Mouse (Mus musculus) forebrain, postnatal 0 days (tissue): ENCODE measurements around the gene Svop. TPM values are rescaled to one million over a fixed set of nuclear protein-coding genes. Genes with fewer than 3 reads are reported as not detected.

Experiments used
- ATAC-seq: fragments of 200-750 bp; cut with Nextera tagmentation; 2 replicates; pipeline ENCODE4 v1.8.0; 2017; ENCODE audit warnings: mild to moderate bottlenecking, moderate library complexity
- DNase-seq: peaks from one replicate; pipeline ENCODE4 v3.0.0-alpha.2; 2015
- H3K27ac ChIP-seq: fragments of 300-500 bp; sonication (generic); 2 replicates; pipeline ENCODE4 v1.5.1; 2014; ENCODE audit warnings: low read depth, mild to moderate bottlenecking, antibody characterized with exemption, low read length, moderate library complexity, mixed read lengths
- H3K27me3 ChIP-seq: fragments of 300-500 bp; sonication (generic); 2 replicates; pipeline ENCODE4 v1.6.1; 2014; ENCODE audit warnings: mild to moderate bottlenecking, low read length, mixed read lengths; ENCODE audit not compliant: insufficient read depth
- H3K36me3 ChIP-seq: fragments of 300-500 bp; sonication (generic); 2 replicates; pipeline ENCODE4 v1.6.1; 2014; ENCODE audit warnings: mild to moderate bottlenecking, moderate library complexity; ENCODE audit not compliant: insufficient read depth
- H3K4me1 ChIP-seq: fragments of 300-500 bp; sonication (generic); 2 replicates; pipeline ENCODE4 v1.6.1; 2014; ENCODE audit warnings: antibody characterized with exemption; ENCODE audit not compliant: insufficient read depth
- H3K4me2 ChIP-seq: fragments of 300-500 bp; sonication (generic); 2 replicates; pipeline ENCODE4 v1.6.1; 2014; ENCODE audit warnings: low read depth, mild to moderate bottlenecking, moderate library complexity
- H3K4me3 ChIP-seq: fragments of 300-500 bp; sonication (generic); 2 replicates; pipeline ENCODE4 v1.5.1; 2014; ENCODE audit warnings: low read depth, low read length, mixed read lengths
- H3K9ac ChIP-seq: fragments of 300-500 bp; sonication (generic); 2 replicates; pipeline ENCODE4 v1.6.1; 2014; ENCODE audit warnings: mild to moderate bottlenecking
- H3K9me3 ChIP-seq: fragments of 300-500 bp; sonication (generic); 2 replicates; pipeline ENCODE4 v1.6.1; 2016; ENCODE audit warnings: low read length
- CTCF ChIP-seq: sonication (generic); IDR thresholded peaks from 2 replicates; pipeline ENCODE4 v1.5.1; 2016; ENCODE audit warnings: antibody characterized with exemption, control low read depth, low read depth
- WGBS: fragments of 180-500 bp; shearing (Covaris S2); extraction: QIAGEN DNeasy Blood & Tissue Kit; methylation state at CpG from one replicate; pipeline ENCODE4 v1.1.7; 2014; 5-methylcytosine and 5-hydroxymethylcytosine counted together
- polyA plus RNA-seq: library from polyadenylated mRNA; unstranded; fragments of >200 nt; fragmentation: Nextera tagmentation; extraction: Ambion mirVana; gene quantifications from 2 replicates; pipeline ENCODE4 v1.2.1, GENCODE M21; 2015
- total RNA-seq: library from RNA; depleted of rRNA; stranded (reverse); fragments of >200 nt; gene quantifications from 2 replicates; pipeline ENCODE4 v1.2.3, GENCODE M21; 2014; rRNA removed

Gene Svop
- total and polyA plus RNA-seq, 2 experiments from 2014 or later = 97.5 to 177 TPM

DNA sequence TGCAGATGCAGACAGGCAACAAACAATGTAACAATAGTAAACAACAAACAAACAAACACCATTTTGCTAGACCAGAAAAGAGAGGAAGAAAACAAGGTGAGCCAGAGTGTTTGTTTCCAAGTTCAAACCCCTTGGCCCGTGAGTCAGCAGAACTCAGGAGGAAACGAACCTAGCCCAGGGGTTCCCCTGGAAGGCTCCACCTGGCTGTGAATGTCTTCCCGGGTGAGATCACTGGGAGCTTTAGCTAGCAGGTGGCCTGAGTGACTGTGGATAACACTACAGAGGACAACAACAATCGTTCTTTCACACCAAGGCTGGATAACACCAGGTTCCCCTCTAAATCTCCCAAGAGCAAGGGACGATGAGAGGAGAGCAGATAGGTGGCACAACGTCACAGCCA lies 110.2 kb downstream of the Svop start:
- H3K27me3 ChIP-seq = no peaks in the 10 kb centered on the region
- TF ChIP-seq CTCF = no peak
- H3K36me3 ChIP-seq = peaks cover 10% of the 10 kb centered on the region
- H3K9ac ChIP-seq = no peak overlapping the region
- no peak overlapping the region for H3K4me2 ChIP-seq
- WGBS = 88% methylated on average over 6 of the region's 6 CpGs
- no peak overlapping the region for H3K4me3 ChIP-seq
- DNase-seq (no peak), ATAC-seq (no peak)
- no peaks in the 10 kb centered on the region for H3K4me1 ChIP-seq
- no peak overlapping the region for H3K27ac ChIP-seq
- H3K9me3 ChIP-seq = no peaks in the 10 kb centered on the region

- ATAC-seq (no peak), DNase-seq (no peak)
- TF ChIP-seq CTCF = no peak
- Histone ChIP-seq H3K9ac (no peak overlapping the region), H3K4me3 (no peak overlapping the region), H3K27ac (no peak overlapping the region), H3K4me1 (no peaks in the 10 kb centered on the region), H3K36me3 (peaks cover 9% of the 10 kb centered on the region), H3K4me2 (no peak overlapping the region), H3K27me3 (no peaks in the 10 kb centered on the region), H3K9me3 (no peaks in the 10 kb centered on the region)
- WGBS = 85% methylated on average over 1 of the region's 1 CpGs
Observed at GRCm38 (mm10) chr5:113980511-113980910, 110.9 kb downstream of the Svop start.

GRCm38 (mm10) chr5:113977309-113977708 lies 114.1 kb downstream of the Svop start:
- ATAC-seq = no peak
- no peak overlapping the region for H3K4me3 ChIP-seq
- no peak overlapping the region for H3K4me2 ChIP-seq
- peaks cover 9% of the 10 kb centered on the region for H3K36me3 ChIP-seq
- no peak for DNase-seq
- WGBS = 86% methylated on average over 8 of the region's 8 CpGs
- no peaks in the 10 kb centered on the region for H3K27me3 ChIP-seq
- no peaks in the 10 kb centered on the region for H3K9me3 ChIP-seq
- H3K9ac ChIP-seq = no peak overlapping the region
- H3K27ac ChIP-seq = no peak overlapping the region
- H3K4me1 ChIP-seq = peaks cover 3% of the 10 kb centered on the region; the same call in 1 of the 2 replicates
- no peak for TF ChIP-seq CTCF

Other genes starting within 250 kb of the Svop start
- 159 and 178 TPM in 2 replicates for gene Coro1c, start 182.8 kb downstream of the Svop start, total RNA-seq
- gene Coro1c, start 182.8 kb downstream of the Svop start, polyA plus RNA-seq = 148 and 167 TPM in 2 replicates
- gene Ssh1, start 97.7 kb downstream of the Svop start, total RNA-seq = 7.9 and 11.5 TPM in 2 replicates
- 8.2 and 10.4 TPM in 2 replicates for gene Ssh1, start 97.7 kb downstream of the Svop start, polyA plus RNA-seq
- gene Dao, start 87.9 kb downstream of the Svop start, total RNA-seq = not detected in 2 replicates
- not detected in 2 replicates for gene Dao, start 87.9 kb downstream of the Svop start, polyA plus RNA-seq
- 28.5 and 47.7 TPM in 2 replicates for gene Usp30, start 26.1 kb downstream of the Svop start, total RNA-seq
- gene Usp30, start 26.1 kb downstream of the Svop start, polyA plus RNA-seq = 14.4 and 18.0 TPM in 2 replicates
- 4.6 and 5.8 TPM in 2 replicates for gene Alkbh2, start 36.6 kb upstream of the Svop start, total RNA-seq
- gene Alkbh2, start 36.6 kb upstream of the Svop start, polyA plus RNA-seq = 6.9 and 7.6 TPM in 2 replicates
- 6.7 and 7.8 TPM in 2 replicates for gene Ung, start 38.8 kb upstream of the Svop start, total RNA-seq
- gene Ung, start 38.8 kb upstream of the Svop start, polyA plus RNA-seq = 7.5 and 9.1 TPM in 2 replicates
- 2.0 and 4.0 TPM in 2 replicates for gene Acacb, start 55.0 kb upstream of the Svop start, total RNA-seq
- 2.7 and 4.3 TPM in 2 replicates for gene Acacb, start 55.0 kb upstream of the Svop start, polyA plus RNA-seq
- gene Foxn4, start 182.2 kb upstream of the Svop start, total RNA-seq = 0.62 and 0.67 TPM in 2 replicates
- gene Foxn4, start 182.2 kb upstream of the Svop start, polyA plus RNA-seq = 0.52 and 0.76 TPM in 2 replicates
- 0.67 and 0.77 TPM in 2 replicates for gene Myo1h, start 197.6 kb upstream of the Svop start, total RNA-seq
- gene Myo1h, start 197.6 kb upstream of the Svop start, polyA plus RNA-seq = 0.44 and 0.63 TPM in 2 replicates